Mouse (Mus musculus) hindbrain, postnatal 0 days (tissue): Measurements from ENCODE around the gene Tmem268. TPM values are rescaled to one million over a fixed set of nuclear protein-coding genes. Genes with fewer than 3 reads are reported as not detected.
A peak's percentile ranks its signal among the peaks of the same experiment; 100 is the strongest.

Experiments
- ATAC-seq: fragments of 200-750 bp; cut with Nextera tagmentation; 2 replicates; pipeline ENCODE4 v1.8.0; 2017; ENCODE audit warnings: mild to moderate bottlenecking, moderate TSS enrichment, moderate library complexity
- DNase-seq: peaks from one replicate; pipeline ENCODE4 v3.0.0-alpha.2; 2015; ENCODE audit warnings: low spot score
- H3K27ac ChIP-seq: fragments of 300-500 bp; sonication (generic); 2 replicates; pipeline ENCODE4 v1.5.1; 2014; ENCODE audit warnings: mild to moderate bottlenecking
- H3K27me3 ChIP-seq: fragments of 300-500 bp; sonication (generic); 2 replicates; pipeline ENCODE4 v1.6.1; 2014; ENCODE audit warnings: low read length, mixed read lengths; ENCODE audit not compliant: insufficient read depth
- H3K36me3 ChIP-seq: fragments of 300-500 bp; sonication (generic); 2 replicates; pipeline ENCODE4 v1.6.1; 2014; ENCODE audit warnings: low read length, mixed read lengths; ENCODE audit not compliant: insufficient read depth
- H3K4me1 ChIP-seq: fragments of 300-500 bp; sonication (generic); 2 replicates; pipeline ENCODE4 v1.6.1; 2014; ENCODE audit warnings: antibody characterized with exemption, low read length, mixed read lengths; ENCODE audit not compliant: insufficient read depth
- H3K4me2 ChIP-seq: fragments of 300-500 bp; sonication (generic); 2 replicates; pipeline ENCODE4 v1.6.1; 2014; ENCODE audit warnings: low read depth, mild to moderate bottlenecking, low read length, moderate library complexity, mixed read lengths
- H3K4me3 ChIP-seq: fragments of 300-500 bp; sonication (generic); 2 replicates; pipeline ENCODE4 v1.5.1; 2014; ENCODE audit warnings: low read length
- H3K9ac ChIP-seq: fragments of 300-500 bp; sonication (generic); replicated peaks from 2 replicates; pipeline ENCODE4 v1.6.1; 2014; ENCODE audit warnings: mild to moderate bottlenecking, low read length, moderate library complexity, mixed read lengths
- H3K9me3 ChIP-seq: fragments of 300-500 bp; sonication (generic); 2 replicates; pipeline ENCODE4 v1.6.1; 2016; ENCODE audit warnings: low read length, mixed read lengths
- CTCF ChIP-seq: IDR thresholded peaks from 2 replicates; pipeline ENCODE4 v1.5.1; 2016; ENCODE audit warnings: antibody characterized with exemption, control low read depth, low read depth
- WGBS: fragments of 180-500 bp; shearing (Covaris S2); extraction: QIAGEN DNeasy Blood & Tissue Kit; methylation state at CpG from one replicate; pipeline ENCODE4 v1.1.7; 2014; 5-methylcytosine and 5-hydroxymethylcytosine counted together
- polyA plus RNA-seq: library from polyadenylated mRNA; unstranded; fragments of >200 nt; fragmentation: Nextera tagmentation; extraction: Ambion mirVana; gene quantifications from 2 replicates; pipeline ENCODE4 v1.2.1, GENCODE M21; 2015
- total RNA-seq: library from RNA; depleted of rRNA; stranded (reverse); fragments of >200 nt; gene quantifications from 2 replicates; pipeline ENCODE4 v1.2.3, GENCODE M21; 2014; rRNA removed

Tmem268 gene
- total and polyA plus RNA-seq, 2 experiments from 2014 or later = 3.9 to 7.9 TPM

DNA sequence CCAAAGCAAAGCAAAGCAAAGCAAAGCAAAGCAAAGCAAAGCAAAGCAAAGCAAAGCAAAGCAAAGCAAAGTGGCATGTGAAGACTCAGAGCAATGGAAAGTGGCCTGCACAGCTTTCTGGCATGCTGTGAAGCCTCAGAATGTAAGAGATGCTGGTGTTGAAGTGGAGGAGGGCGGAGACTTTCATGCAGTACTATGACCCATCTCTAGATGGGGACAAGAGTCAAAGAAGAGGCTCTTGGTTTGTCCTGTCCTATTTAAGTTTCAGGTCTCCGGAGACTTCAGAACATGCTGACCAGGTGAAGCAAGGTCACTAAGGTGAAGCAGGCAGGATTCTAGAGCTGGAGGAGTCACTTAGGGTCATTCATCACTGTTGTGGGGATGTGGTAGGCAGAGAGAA is 63.3 kb downstream of the Tmem268 start:
- WGBS = 86% methylated on average over 2 of the region's 2 CpGs
- TF ChIP-seq CTCF = no peak
- H3K27ac ChIP-seq = no peak overlapping the region
- no peaks in the 10 kb centered on the region for H3K9me3 ChIP-seq
- ATAC-seq (no peak), DNase-seq (no peak)
- no peaks in the 10 kb centered on the region for H3K27me3 ChIP-seq
- no peak overlapping the region for H3K4me3 ChIP-seq
- no peaks in the 10 kb centered on the region for H3K4me1 ChIP-seq
- H3K9ac ChIP-seq = no peak overlapping the region
- no peaks in the 10 kb centered on the region for H3K36me3 ChIP-seq
- no peak overlapping the region for H3K4me2 ChIP-seq

DNA sequence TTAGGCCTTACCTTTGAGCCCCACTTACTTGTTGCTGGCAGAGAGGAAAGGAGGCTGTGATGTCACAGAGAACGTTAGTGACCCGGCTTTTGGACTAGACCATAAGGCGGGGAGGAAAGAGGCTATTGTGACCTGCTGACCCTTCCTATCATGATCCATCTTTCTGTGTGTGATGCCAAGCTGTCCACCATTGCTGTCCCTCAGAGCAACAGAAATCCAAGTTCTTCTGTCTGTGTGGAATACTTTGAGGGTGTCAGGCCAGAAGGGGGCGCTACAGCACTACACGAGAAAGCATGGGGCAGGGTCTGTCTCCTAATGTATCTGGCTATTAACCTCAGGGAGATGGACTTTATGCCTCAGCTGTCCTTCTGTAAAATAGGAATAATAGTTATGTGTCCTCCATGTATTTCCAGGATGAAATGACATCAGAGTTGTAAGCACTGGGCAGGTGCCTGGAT is 63.8 kb downstream of the Tmem268 start, which contains the start of gene Tex48:
TSS of gene Tex48 (minus strand) at position 51 of the 458 bp plus-strand sequence.
- Histone ChIP-seq H3K4me2 (no peak within 1 kb of the TSS), H3K36me3 (no peaks in the 10 kb centered on the region), H3K4me3 (no peak within 1 kb of the TSS), H3K27me3 (no peaks in the 10 kb centered on the region), H3K9ac (no peak within 1 kb of the TSS), H3K9me3 (no peaks in the 10 kb centered on the region), H3K27ac (no peak within 1 kb of the TSS), H3K4me1 (no peaks in the 10 kb centered on the region)
- TF ChIP-seq CTCF = peak; percentile 46
- ATAC-seq (no peak), DNase-seq (no peak)
- 58% methylated on average over 5 of the region's 5 CpGs for WGBS

- Histone ChIP-seq H3K9me3 (no peaks in the 10 kb centered on the region), H3K9ac (no peak overlapping the region), H3K4me3 (no peak overlapping the region), H3K36me3 (no peaks in the 10 kb centered on the region), H3K4me2 (no peak overlapping the region), H3K27ac (no peak overlapping the region), H3K27me3 (no peaks in the 10 kb centered on the region), H3K4me1 (no peaks in the 10 kb centered on the region)
- no peak for TF ChIP-seq CTCF
- DNase-seq (no peak), ATAC-seq (no peak)
- 82% methylated on average over 3 of the region's 3 CpGs for WGBS
These were observed 67.0 kb downstream of the Tmem268 start for GRCm38 (mm10) chr4:63625563-63626080.

GRCm38 (mm10) chr4:63627111-63627510 is 68.5 kb downstream of the Tmem268 start:
- no peak for TF ChIP-seq CTCF
- WGBS = 85% methylated on average over 8 of the region's 8 CpGs
- ATAC-seq = no peak

GRCm38 (mm10) chr4:63633181-63633580 is 74.6 kb downstream of the Tmem268 start:
- no peak overlapping the region for H3K27ac ChIP-seq
- no peak for ATAC-seq
- H3K27me3 ChIP-seq = no peaks in the 10 kb centered on the region
- DNase-seq = no peak
- no peaks in the 10 kb centered on the region for H3K9me3 ChIP-seq
- no peaks in the 10 kb centered on the region for H3K36me3 ChIP-seq
- H3K4me3 ChIP-seq = no peak overlapping the region
- no peaks in the 10 kb centered on the region for H3K4me1 ChIP-seq
- H3K4me2 ChIP-seq = no peak overlapping the region
- no peak overlapping the region for H3K9ac ChIP-seq
- WGBS = 93% methylated on average over 2 of the region's 2 CpGs
- no peak for TF ChIP-seq CTCF

More at GRCm38 (mm10) chr4:63627111-63627510, 68.5 kb downstream of the Tmem268 start:
- Histone ChIP-seq H3K4me2 (no peak overlapping the region), H3K9ac (no peak overlapping the region), H3K36me3 (no peaks in the 10 kb centered on the region), H3K9me3 (no peaks in the 10 kb centered on the region), H3K27ac (no peak overlapping the region), H3K4me3 (no peak overlapping the region), H3K27me3 (no peaks in the 10 kb centered on the region), H3K4me1 (no peaks in the 10 kb centered on the region)
- DNase-seq = no peak

Other genes starting within 250 kb of the Tmem268 start
- not detected in 2 replicates for gene Orm1, start 214.2 kb upstream of the Tmem268 start, total RNA-seq
- not detected in 2 replicates for gene Orm1, start 214.2 kb upstream of the Tmem268 start, polyA plus RNA-seq
- not detected in 2 replicates for gene Orm3, start 202.6 kb upstream of the Tmem268 start, total RNA-seq
- not detected in 2 replicates for gene Orm3, start 202.6 kb upstream of the Tmem268 start, polyA plus RNA-seq
- gene Orm2, start 196.3 kb upstream of the Tmem268 start, total RNA-seq = not detected in 2 replicates
- gene Orm2, start 196.3 kb upstream of the Tmem268 start, polyA plus RNA-seq = not detected in 2 replicates
- 7.2 and 8.1 TPM in 2 replicates for gene Akna, start 155.4 kb upstream of the Tmem268 start, total RNA-seq
- gene Akna, start 155.4 kb upstream of the Tmem268 start, polyA plus RNA-seq = 2.7 and 3.2 TPM in 2 replicates
- 26.4 and 34.6 TPM in 2 replicates for gene Whrn, start 62.8 kb upstream of the Tmem268 start, total RNA-seq
- gene Whrn, start 62.8 kb upstream of the Tmem268 start, polyA plus RNA-seq = 4.7 TPM in 2 replicates
- 125 and 136 TPM in 2 replicates for gene Atp6v1g1, start 14.0 kb upstream of the Tmem268 start, total RNA-seq
- 357 and 367 TPM in 2 replicates for gene Atp6v1g1, start 14.0 kb upstream of the Tmem268 start, polyA plus RNA-seq
- not detected in 2 replicates for gene Gm11213, start 46.5 kb downstream of the Tmem268 start, total RNA-seq
- not detected in 2 replicates for gene Gm11213, start 46.5 kb downstream of the Tmem268 start, polyA plus RNA-seq
- gene Tex48, start 63.6 kb downstream of the Tmem268 start, total RNA-seq = not detected in 2 replicates
- not detected in 2 replicates for gene Tex48, start 63.6 kb downstream of the Tmem268 start, polyA plus RNA-seq
- gene Gm11214, start 104.6 kb downstream of the Tmem268 start, total RNA-seq = not detected in 2 replicates
- not detected in 2 replicates for gene Gm11214, start 104.6 kb downstream of the Tmem268 start, polyA plus RNA-seq
- 0.26 TPM in 1 of 2 replicates, not detected in the other for gene Tnfsf15, start 186.3 kb downstream of the Tmem268 start, total RNA-seq
- 0.04 TPM in 1 of 2 replicates, not detected in the other for gene Tnfsf15, start 186.3 kb downstream of the Tmem268 start, polyA plus RNA-seq